Mouse (Mus musculus): ENCODE data around the gene Zfp92. TPM values are rescaled to one million over a fixed set of nuclear protein-coding genes. Genes with fewer than 3 reads are reported as not detected.
"Not testable (repeated sequence)": the region's sequence is repeated elsewhere in the genome, so short reads cannot be mapped to it uniquely, and the experiment has no call there.

The Zfp92 gene
- not detected in 2 replicates for polyA plus RNA-seq (2015; fragmentation: Nextera tagmentation; extraction: Ambion mirVana)

DNA sequence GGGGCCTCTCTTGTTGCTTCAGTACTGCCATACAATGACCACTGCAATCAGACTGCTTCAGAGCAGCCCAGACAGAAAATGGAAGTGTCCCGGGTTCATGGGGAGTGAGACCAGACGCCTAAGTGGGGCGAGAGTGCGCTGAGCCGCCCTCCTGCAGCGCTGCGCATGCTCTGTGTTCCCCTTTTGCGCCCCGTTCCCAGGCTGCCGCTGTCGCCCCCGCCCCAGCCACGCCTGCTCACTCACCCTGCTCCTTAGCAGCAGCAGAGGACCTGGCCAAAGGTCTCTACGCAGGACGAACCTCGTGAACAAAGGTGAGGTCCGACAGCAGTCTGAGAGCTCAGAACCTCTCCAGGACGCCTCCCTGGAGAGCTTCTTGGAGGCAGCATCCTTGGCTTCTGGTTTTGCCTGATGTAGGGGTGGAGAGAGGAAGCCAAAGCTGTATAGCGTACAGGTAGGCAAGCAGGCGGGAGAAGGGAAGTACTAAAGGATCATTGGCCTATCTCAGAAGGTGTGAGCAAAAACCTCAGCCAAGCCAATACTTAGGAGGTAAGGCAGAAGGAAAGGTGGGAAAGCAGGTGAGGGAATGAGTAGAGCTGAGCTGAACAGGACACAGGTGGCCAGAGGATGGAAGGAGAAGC is at the start of gene Zfp92:
Gene Zfp92 (plus strand): TSS at position 217 of the 638 bp plus-strand sequence.
- DNase-seq (ENCODE audit: low spot score) = no peak

DNA sequence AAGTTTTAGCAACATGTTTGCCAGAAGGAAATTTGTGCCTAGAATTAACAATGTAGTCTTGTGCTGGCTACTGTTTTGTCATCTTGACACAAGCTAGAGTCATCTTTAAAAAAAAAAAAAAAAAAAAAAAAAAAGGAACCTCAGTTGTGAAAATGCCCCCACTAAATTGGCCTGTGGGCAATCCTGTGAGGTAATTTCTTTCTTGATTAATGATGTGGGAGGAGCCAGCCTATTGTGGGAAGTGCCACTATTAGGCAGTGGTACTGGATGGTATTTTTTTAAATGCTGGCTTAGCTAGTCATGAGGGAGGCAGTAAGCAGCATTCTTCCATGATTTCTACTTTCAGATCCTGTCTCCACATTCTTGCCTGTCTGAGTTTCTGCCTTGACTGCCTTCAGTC is 47.6 kb upstream of the Zfp92 start:
- no peak for DNase-seq (ENCODE audit: low spot score)

DNA sequence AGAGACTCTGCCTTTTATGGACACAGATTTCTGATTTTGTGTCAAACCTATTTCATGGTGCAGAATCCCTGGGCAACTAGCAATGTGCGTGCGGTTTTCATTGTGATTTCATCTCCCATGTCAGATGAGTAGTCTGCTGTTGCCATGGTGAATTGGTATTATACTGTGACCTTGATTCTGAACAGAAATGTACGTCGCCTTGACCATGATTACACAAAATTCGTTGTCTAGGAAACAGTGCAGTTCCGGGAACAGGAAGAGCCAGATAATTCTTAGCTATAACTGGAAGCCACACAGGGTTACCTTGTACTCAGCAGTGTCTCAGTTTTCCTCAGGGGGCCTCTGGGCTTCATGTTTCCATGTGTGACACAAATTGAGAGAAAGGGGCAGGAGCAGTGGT is 26.5 kb upstream of the Zfp92 start:
- no peak for DNase-seq (ENCODE audit: low spot score)

DNA sequence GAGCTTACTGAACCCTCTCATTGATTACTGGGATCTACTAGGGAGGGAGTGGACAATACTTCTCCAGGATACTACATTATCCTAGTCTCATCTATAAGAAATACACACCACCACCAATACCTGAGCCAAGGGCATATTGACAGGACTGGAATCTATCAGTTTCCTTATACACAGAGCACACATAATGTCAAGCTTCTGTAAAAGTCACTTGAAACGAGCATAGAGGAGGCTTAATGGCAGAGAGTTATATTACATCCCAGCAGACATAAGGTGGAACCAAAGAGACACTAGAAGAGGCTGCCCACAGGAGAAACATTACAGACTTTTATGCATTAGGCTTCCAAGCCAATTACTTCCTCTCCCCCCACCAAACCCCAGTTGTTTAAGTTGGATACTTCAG is 26.0 kb upstream of the Zfp92 start:
- no peak for DNase-seq (ENCODE audit: low spot score)

DNA sequence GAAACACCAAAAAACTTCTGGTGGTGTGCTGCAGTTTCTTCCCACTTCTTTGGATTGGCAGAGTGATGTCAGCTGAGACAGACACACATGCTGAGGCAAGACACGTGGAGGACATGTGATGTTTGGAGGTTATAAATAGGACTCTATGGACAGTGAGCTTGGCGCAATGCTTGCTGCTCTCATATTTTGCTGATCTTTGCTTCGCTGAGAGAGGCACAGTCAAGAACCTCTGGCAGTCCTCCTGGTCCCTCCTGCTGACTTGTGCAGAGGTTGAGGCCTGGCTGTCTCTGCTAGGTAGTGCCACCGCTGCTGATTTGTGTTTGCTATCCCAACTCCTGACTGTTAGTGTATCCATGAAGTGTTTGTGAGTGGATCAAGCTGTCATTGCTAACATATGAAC is 19.4 kb upstream of the Zfp92 start:
- no peak for DNase-seq (ENCODE audit: low spot score)

DNA sequence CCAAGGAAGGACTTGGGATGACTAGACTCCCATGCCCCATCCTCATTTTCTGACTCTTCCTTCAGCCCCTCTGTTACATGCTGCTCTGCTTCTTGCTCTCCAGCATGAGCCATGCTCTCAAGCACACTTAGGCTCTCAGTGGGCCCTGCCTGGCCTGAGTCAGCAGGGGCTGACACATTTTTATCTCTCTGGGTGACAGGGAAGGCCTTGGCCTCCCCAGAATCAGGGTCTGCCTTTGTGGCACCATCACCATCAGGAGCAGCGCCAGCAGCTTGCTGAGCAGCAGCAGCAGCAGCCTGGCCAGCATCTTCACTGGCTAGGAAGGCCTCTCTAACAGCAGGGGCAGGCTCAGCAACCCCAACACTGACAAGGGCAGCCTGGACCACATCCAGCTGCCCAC is 14.4 kb upstream of the Zfp92 start:
- DNase-seq (ENCODE audit: low spot score) = no peak

DNA sequence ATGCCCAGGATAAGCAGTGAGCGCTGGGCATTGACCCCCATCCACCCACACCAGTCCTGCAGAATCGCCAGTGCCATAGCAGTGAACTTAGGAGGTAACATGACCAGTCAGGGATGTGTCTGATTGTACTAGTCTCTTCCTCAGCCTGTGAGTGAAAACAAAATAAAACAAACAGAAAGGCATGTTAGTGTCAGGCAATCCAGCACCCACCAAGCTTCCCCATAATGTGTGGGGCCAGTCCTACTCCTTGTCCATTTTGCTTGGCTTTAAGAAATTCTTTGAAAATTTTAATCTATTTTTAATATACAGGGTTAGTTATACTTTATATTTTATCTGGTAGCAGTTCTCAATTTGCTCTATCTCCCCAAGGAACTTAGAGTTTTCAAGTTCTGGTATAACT is 12.3 kb upstream of the Zfp92 start, which contains the start of gene Gm18336:
Gene Gm18336 (minus strand): TSS at position 101 of the 400 bp plus-strand sequence.
- DNase-seq (ENCODE audit: low spot score) = not testable (repeated sequence)

DNA sequence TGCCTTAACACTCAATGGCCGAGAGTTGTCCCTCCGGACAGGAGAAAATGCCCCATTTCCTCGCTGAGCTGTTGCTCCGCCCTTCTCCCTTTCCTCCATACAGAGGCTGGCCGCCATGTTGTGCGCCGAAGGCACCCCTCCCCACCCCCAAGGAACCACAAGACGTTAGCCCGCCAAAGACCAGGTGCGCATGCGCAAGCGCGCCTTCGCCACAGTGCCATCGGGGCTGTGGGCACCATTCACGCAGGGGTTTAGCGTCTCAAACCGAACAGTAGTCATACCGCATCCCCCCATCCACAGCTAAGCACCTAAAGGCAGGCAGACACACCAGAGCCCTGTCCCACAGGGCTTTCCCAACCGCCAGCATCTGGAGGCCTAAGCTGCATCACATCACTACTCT is 9.9 kb upstream of the Zfp92 start:
- no peak for DNase-seq (ENCODE audit: low spot score)

DNA sequence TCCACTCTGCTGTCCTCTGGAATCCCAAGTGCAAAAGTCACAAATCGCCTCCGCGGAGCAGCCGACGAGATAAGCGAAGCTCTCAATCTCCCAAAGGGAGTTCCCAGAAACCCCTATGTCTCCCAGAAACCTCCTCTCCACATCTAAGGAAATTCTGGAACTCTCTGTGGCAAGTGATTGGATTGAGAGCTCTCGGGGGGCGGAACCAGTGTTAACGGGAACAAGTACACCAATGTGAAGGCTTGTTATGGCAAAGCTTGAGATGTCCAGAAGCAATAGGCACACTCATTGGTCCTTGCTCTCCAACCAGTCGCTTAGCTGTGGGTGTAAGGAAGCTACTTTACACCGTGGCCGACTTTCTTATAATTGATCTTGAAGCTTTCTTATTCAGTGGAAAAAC is 9.3 kb upstream of the Zfp92 start:
- no peak for DNase-seq (ENCODE audit: low spot score)

DNA sequence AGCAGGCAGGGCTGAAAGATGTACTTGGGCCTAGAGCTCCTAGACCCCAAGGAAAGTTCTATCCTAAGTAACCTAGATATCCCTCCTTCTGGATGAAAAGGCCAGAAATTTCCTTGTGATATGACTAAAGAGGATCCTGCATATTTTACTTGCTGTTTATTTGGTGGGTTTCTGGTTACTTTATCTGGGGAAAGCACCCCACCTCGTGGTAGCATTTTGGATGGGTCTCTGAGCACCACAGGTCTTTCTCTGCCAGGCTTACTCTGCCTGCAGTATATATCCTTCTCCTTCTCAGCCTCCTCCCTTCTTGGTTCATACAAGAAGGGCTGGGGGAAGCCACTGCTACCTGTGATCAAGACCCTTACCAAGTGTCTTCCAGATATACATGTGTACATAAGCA is 1.9 kb downstream of the Zfp92 start:
- no peak for DNase-seq (ENCODE audit: low spot score)

DNA sequence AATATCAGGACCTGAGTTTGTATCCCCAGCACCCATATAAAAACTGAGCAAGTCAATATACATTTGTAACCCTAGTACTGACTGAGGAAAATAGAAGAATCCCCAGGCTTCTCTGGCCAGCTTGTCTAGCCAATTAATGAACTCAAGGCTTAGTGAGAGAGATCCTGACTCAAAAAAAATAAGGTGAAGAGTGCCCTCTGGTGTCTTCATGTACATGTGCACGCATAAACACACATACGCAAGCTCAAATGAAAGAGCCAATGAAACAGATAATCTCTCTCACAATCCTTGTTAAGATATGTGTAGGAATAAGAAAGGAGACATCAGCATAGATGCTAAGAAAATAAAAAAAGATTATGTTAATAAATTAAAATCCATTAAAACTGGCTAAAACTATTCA is 19.1 kb downstream of the Zfp92 start:
- peak; percentile 14 for DNase-seq (ENCODE audit: low spot score)

DNA sequence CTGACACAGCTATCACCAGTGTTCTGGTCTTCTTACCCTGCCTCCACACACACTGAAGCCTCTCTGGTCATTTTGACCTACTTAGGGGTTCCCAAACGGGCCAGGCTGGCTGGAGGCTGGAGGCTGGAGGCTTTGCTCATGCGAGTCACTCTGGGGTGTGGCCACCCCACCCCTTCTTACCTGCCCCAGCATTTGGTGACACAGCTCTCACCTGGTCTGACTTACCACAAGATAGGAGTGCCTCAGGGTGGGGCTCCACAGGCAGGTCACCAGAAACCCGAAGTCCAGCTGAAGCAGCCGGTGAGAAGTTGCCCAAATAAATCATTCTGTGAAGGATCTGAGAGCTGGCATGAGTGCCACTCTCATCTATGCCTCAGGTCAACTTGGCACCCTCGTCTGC is 22.0 kb downstream of the Zfp92 start:
- no peak for DNase-seq (ENCODE audit: low spot score)

DNA sequence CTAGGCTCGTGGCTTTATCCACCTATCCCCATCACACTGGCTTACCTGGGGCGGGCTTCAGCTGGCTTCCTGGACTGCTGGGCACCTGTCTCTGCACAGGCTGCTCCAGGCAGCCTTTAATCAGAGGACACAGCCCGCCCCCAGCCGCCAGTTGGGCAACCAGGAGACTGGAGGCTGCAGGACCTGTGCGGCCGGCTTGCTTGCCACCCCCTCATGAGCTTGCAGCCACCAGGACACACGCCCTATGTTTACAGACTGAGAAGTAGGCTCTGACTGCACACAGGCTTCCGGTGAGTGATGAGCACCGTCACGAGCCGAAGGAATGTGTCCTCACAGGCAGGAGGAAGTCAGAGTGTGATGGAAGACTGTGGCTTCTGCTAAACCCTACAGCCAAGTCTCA is 24.4 kb downstream of the Zfp92 start, which contains the start of gene Trex2:
Gene Trex2 (minus strand): TSS at position 93 of the 400 bp plus-strand sequence.
- no peak for DNase-seq (ENCODE audit: low spot score)

DNA sequence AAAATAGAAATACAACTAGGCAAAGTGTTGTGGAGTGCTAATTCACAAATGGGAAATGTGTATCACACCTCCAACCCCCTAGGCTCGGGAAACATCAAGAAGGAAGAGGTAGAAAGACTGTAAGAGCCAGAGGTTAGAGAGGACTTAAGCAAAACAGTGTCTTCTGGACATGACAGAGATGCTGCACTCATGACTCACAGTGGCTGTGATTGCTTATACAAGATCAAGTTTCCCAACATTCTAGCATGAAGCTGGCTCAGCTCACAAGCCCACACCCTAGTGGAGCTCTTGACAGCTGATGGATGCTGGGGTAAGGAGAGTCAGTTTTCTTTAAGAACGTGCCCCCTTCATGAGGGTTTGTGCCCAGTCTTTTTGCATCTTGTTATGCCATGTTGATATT is 30.5 kb downstream of the Zfp92 start:
- DNase-seq (ENCODE audit: low spot score) = no peak

DNA sequence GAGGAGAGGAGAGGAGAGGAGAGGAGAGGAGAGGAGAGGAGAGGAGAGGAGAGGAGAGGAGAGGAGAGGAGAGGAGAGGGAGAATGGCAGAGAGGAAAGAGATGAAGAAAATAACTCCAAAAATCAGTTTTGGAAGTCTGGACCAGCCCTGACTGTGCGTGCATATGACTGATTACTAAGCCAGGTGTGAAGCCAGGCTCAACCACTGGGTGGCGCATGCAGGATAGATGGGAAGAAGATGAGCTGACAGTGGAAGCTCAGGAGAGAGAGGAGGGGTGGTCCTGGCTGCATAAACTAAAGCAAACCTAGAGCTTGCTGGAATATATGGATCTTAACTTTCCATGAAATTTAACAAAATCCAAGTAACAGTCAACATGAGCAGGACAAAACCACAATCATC is 41.1 kb downstream of the Zfp92 start:
- DNase-seq (ENCODE audit: low spot score) = peak; percentile 53

DNA sequence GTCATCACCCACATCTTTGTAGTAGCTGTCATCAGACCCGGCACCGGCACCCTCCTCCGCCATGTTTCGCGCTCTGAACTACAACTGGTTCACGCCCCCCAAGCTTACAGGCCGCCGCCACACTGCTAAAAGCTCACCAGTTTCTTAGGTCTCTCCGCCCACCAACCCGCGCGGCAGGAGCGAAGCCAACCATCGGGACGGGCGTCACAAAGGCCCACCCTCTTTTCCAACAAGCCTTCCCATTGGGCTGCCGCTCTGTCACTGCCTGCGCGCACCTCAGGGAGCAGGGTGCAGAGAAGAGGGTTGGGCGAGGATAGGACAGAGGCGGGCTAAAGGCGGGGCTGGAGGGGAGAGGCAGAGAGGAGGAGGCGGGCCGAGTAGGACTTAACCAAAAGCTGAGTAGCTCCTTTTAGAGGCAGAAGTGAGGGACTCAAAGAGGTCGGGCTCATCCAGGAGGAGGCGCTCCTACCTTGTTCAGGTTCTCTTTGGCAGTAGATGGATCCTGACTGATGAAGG is 48.0 kb downstream of the Zfp92 start, which contains the start of gene Haus7:
Gene Haus7 (minus strand): TSS at position 168 of the 516 bp plus-strand sequence.
- peak; percentile 92 for DNase-seq (ENCODE audit: low spot score)

DNA sequence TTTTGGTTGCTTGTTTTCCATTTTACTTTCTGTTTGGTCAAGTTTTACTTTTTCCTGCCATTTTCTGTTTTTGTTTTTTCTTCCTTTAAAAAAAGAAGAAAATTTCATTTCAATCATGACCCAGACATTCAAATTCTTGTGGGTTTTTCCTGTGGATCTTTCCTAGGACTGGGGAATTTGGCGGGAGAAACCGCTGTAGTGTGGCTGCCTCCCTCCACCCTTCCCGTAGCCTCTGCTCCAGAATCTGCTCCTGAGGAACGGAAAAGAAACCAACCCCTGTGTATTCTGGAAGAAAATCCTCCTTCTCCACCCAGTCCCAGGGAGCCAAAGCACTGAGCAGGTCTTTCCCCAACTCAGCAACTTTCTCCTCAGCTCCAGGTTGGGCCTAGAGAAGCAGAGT is 49.9 kb downstream of the Zfp92 start:
- DNase-seq (ENCODE audit: low spot score) = no peak

DNA sequence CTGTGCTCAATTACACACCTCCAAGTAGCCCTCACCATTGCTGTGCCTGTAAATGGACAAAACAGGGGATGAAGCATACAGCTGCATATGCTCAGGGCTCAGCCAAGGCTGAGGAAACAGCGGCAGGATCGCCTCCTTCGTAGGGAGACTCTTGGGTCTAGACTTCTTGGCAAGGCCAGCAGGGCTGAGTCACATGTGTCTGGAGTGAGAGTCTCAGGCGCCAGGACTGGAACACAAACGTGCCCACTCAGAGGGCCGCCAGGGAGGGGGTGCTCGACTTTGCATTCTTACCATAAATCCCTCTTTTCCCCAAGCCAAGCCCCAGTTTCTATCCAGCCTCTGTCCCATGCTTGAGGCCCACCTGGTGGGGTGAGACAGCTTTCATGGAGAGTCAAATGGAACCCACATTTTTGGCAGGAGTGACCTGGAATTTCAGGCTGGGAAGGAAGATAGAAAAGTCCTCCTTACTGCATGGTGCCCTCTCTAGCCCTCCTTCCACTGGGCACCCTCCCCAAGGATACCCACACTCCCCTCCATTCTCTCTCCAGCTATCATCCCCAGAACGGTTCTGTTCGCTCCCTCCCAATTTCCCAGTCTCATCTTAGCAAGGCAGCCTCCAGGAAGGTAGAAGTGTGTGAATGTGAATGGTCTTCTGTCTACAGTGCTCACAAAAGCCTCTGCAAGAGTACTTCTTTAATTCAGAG is 54.7 kb downstream of the Zfp92 start:
- no peak for DNase-seq (ENCODE audit: low spot score)

DNA sequence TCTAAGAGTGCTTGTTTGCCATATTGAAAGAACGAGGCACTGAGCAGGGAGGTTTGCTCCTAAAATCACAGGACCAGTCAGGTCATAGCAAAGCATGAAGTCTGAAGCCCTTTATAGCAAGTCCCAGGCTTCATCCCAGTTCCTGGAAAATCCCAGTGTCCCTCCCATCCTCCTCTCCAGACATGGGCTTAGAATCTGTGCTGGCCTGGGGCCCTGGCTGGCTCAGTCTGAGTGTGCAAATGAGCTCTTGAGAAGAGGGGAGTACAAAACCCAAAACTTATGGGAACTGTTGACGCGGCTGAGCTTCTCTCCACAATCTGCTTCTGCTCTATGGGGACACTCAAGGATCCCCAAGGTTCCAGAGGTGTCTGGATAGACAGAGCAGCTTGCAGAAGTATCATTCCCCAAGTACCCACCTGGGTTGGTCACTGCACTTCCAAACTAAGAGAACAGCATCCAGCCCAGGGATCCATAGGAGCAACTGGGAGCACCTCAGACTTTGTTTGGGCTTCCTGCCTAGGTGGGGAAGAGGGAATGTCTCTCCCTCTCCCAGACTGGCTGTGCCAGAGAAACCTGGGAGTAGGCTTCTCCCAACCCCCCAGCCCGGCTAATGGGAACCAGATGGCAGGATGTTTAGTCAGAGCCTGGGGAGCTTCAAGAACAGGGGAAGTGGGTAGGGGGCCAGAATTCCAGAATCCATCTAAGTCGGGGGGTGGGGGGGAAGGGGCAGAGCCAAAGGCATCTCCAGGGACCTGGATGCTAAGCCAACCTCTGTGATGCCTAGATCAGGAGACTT is 56.7 kb downstream of the Zfp92 start:
- no peak for DNase-seq (ENCODE audit: low spot score)

DNA sequence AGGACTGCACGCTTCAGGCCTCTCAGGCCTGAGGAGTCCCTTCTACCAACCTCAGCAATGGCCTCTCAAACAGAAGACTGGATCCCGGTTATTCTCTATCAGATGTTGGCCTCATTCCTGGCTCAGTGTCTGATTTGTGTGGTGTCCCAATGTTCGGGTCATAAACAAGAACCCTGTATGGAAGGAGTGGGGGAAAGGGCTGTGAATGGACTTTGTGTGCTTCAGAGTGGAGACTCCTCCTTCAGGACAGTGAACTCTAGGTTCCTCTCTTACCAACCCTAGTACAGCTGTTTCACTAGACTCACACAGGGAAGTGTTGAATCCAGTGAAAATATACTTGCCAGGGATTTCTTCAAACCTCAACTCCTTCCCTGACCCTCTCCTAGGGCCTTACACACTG is 57.4 kb downstream of the Zfp92 start:
- no peak for DNase-seq (ENCODE audit: low spot score)

DNA sequence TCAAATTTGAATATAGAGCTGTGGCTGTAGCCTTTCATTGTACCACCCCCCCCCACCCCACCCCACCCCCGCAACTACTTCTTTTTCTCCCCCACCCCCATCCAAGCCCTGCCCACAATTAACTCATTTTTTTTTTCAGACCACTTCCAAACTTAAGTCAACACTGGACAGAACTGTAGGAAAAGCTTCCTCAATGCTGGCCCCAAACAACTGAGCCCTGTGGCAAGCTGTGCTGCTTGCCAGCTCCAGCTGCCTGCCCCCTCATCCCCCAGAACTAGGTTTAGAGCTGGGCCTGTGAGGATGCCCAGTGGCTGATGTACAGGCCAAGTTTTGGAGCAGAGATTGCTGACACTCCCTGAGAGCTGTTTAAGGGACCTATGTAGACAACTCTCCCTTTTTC is 57.9 kb downstream of the Zfp92 start:
- DNase-seq (ENCODE audit: low spot score) = no peak

DNA sequence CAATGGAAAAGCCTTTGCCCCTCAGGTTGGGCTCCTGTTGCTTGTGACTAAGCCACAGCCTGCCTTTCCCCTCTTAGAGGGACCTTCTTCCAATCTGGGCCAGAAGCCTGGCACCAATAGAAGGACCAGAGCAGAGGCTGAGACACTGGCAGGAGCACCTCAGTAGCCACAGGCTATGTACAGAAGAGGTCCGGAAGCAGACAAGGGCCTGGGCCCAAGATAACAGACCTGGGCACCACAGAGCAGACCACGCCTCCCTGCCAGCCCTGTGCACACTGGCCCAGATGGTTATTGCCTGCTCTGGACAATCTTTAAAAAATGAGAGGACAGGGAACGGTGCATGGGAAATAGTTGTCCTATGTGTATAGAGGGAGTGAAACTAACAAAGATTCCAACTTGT is 60.9 kb downstream of the Zfp92 start:
- DNase-seq (ENCODE audit: low spot score) = no peak
